Mouse (Mus musculus) thymus, postnatal 10 days (tissue): ENCODE data around the gene Acp2.

Experiments used
- DNase-seq, 2 experiments: peaks; one replicate each; pipeline ENCODE4 v3.0.0; 2021; ENCODE audit warnings: low spot score in 2 of 2

The Acp2 gene

GRCm38 (mm10) chr2:91256256-91257125 is 53.8 kb downstream of the Acp2 start:
- no peak for DNase-seq

GRCm38 (mm10) chr2:91257126-91257980 is 54.7 kb downstream of the Acp2 start:
- no peak for DNase-seq

- DNase-seq: no peak
Measured at GRCm38 (mm10) chr2:91258054-91258453, 55.4 kb downstream of the Acp2 start.

GRCm38 (mm10) chr2:91258830-91259229 is 56.1 kb downstream of the Acp2 start:
- DNase-seq: no peak

GRCm38 (mm10) chr2:91259493-91259892 is 56.8 kb downstream of the Acp2 start:
- no peak for DNase-seq
